Mouse (Mus musculus): ENCODE measurements around the gene Trabd.

- TF ChIP-seq ZKSCAN1 (IDR thresholded peaks at IDR 0.05; ENCODE audit: borderline replicate concordance, low read depth, low read length) (no peak), POLR2A (IDR thresholded peaks at IDR 0.05; ENCODE audit: low read depth, low read length) (no peak), CTCF (conservative IDR thresholded peaks at IDR 0.05 in 1 of 2, IDR thresholded peaks at IDR 0.05 in 1 of 2; ENCODE audit: low read depth in 2 of 2, low read length in 2 of 2) (no peak), EP300 (IDR thresholded peaks at IDR 0.05; ENCODE audit: low read length) (no peak)
Observed at GRCm38 (mm10) chr15:89067609-89068008, 7.3 kb upstream of the Trabd start.

All from CH12.LX (cell line).